Mouse (Mus musculus): Measurements from ENCODE around the gene Rnf220. TPM values are rescaled to one million over a fixed set of nuclear protein-coding genes. Genes with fewer than 3 reads are reported as not detected.

Rnf220 gene
- total RNA-seq, 2 experiments from 2014 or later: 38.0 to 38.5 TPM

- intact Hi-C loops (cut with DNase I; ENCODE audit: low total_unique reads): no loop called here
- no peak for DNase-seq
Measured at GRCm38 (mm10) chr4:117493161-117493568, 3.7 kb downstream of the Rnf220 start.

GRCm38 (mm10) chr4:117491840-117492239 lies 5.0 kb downstream of the Rnf220 start:
- intact Hi-C loops (cut with DNase I; ENCODE audit: low total_unique reads): no loop called here
- DNase-seq: no peak

- intact Hi-C loops (cut with DNase I; ENCODE audit: low total_unique reads): no loop called here
- no peak for DNase-seq
Measured at GRCm38 (mm10) chr4:117489975-117490374, 6.9 kb downstream of the Rnf220 start.

GRCm38 (mm10) chr4:117489566-117489965 lies 7.3 kb downstream of the Rnf220 start:
- intact Hi-C loops (cut with DNase I; ENCODE audit: low total_unique reads): no loop called here
- DNase-seq: no peak

GRCm38 (mm10) chr4:117487471-117487870 lies 9.4 kb downstream of the Rnf220 start:
- intact Hi-C loops (cut with DNase I; ENCODE audit: low total_unique reads): no loop called here
- no peak for DNase-seq

- intact Hi-C loops (cut with DNase I; ENCODE audit: low total_unique reads): no loop called here
- DNase-seq: no peak
Measured at GRCm38 (mm10) chr4:117486188-117486587, 10.7 kb downstream of the Rnf220 start.

GRCm38 (mm10) chr4:117485045-117485780 lies 11.6 kb downstream of the Rnf220 start:
- no peak for DNase-seq
- intact Hi-C loops (cut with DNase I; ENCODE audit: low total_unique reads): no loop called here

- peak; percentile 52 for DNase-seq
- intact Hi-C loops (cut with DNase I; ENCODE audit: low total_unique reads): no loop called here
Measured at GRCm38 (mm10) chr4:117484256-117485044, 12.4 kb downstream of the Rnf220 start.

- peak; percentile 60 for DNase-seq
- intact Hi-C loops (cut with DNase I; ENCODE audit: low total_unique reads): no loop called here
Measured at GRCm38 (mm10) chr4:117483931-117484255, 13.0 kb downstream of the Rnf220 start.

GRCm38 (mm10) chr4:117482103-117482502 lies 14.7 kb downstream of the Rnf220 start:
- intact Hi-C loops (cut with DNase I; ENCODE audit: low total_unique reads): no loop called here
- no peak for DNase-seq

GRCm38 (mm10) chr4:117480611-117481445 lies 16.0 kb downstream of the Rnf220 start:
- intact Hi-C loops (cut with DNase I; ENCODE audit: low total_unique reads): no loop called here
- no peak for DNase-seq

GRCm38 (mm10) chr4:117479951-117480350 lies 16.9 kb downstream of the Rnf220 start:
- intact Hi-C loops (cut with DNase I; ENCODE audit: low total_unique reads): no loop called here

GRCm38 (mm10) chr4:117478101-117478673 lies 18.7 kb downstream of the Rnf220 start:
- intact Hi-C loops (cut with DNase I; ENCODE audit: low total_unique reads): no loop called here
- DNase-seq: no peak

More at GRCm38 (mm10) chr4:117479951-117480350, 16.9 kb downstream of the Rnf220 start:
- DNase-seq: no peak

- intact Hi-C loops (cut with DNase I; ENCODE audit: low total_unique reads): no loop called here
- peak; percentile 39 for DNase-seq
Measured at GRCm38 (mm10) chr4:117477401-117477800, 19.5 kb downstream of the Rnf220 start.

GRCm38 (mm10) chr4:117476777-117477176 lies 20.1 kb downstream of the Rnf220 start:
- DNase-seq: no peak
- intact Hi-C loops (cut with DNase I; ENCODE audit: low total_unique reads): no loop called here

- intact Hi-C loops (cut with DNase I; ENCODE audit: low total_unique reads): no loop called here
- DNase-seq: no peak
Measured at GRCm38 (mm10) chr4:117476355-117476754, 20.5 kb downstream of the Rnf220 start.

GRCm38 (mm10) chr4:117473985-117474354 lies 22.9 kb downstream of the Rnf220 start:
- intact Hi-C loops (cut with DNase I; ENCODE audit: low total_unique reads): no loop called here
- no peak for DNase-seq

- intact Hi-C loops (cut with DNase I; ENCODE audit: low total_unique reads): no loop called here
- DNase-seq: no peak
Measured at GRCm38 (mm10) chr4:117473291-117473984, 23.4 kb downstream of the Rnf220 start.

GRCm38 (mm10) chr4:117469471-117469870 lies 27.4 kb downstream of the Rnf220 start:
- DNase-seq: no peak
- intact Hi-C loops (cut with DNase I; ENCODE audit: low total_unique reads): no loop called here
